Mouse (Mus musculus) ES-E14 (cell line): ENCODE data around the gene Rabgap1l.

Source experiments
- HCFC1 ChIP-seq: IDR thresholded peaks from 2 replicates; pipeline ENCODE4 v1.6.1; 2012; ENCODE audit warnings: low read length, inconsistent platforms, borderline replicate concordance; ENCODE audit not compliant: insufficient read depth
- ZNF384 ChIP-seq: IDR thresholded peaks from 2 replicates; pipeline ENCODE4 v1.6.1; 2012; ENCODE audit warnings: low read depth, low read length, inconsistent platforms

- TF ChIP-seq ZNF384, result no peak
- TF ChIP-seq HCFC1, result no peak
Observed at GRCm38 (mm10) chr1:160339374-160339773, 453.6 kb downstream of the Rabgap1l start.
